Mouse (Mus musculus): ENCODE data around the gene Anapc13. TPM values are rescaled to one million over a fixed set of nuclear protein-coding genes. Genes with fewer than 3 reads are reported as not detected.

The Anapc13 gene
- polyA plus RNA-seq, 2 experiments, result 177 to 191 TPM

DNA sequence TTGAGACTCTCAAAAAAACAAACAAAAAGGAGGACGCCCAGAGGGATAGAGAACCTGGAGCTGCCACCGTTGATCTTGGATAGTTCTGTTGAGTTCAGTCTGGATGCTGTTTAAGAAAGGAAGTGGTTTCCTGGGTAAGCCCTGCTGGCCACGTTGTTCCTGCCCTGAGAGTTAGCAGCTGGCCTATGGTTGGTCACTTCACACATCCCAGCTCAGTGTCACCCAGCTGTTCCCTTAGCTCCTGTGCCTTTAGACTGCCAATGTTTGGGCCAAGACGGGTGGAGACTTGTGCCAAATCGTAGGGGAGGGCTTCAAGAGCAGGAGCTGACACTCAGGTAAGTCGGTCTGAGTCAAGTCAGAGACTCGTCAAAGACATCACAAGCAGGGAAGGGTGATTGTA, 3.0 kb downstream of the Anapc13 start:
- H3K36me3 ChIP-seq (ENCODE audit: control insufficient read depth, insufficient read depth, low read length), result peaks cover 9% of the 10 kb centered on the region
- 53% methylated on average over 7 of the region's 7 CpGs for WGBS
- no peak overlapping the region for H3K4me3 ChIP-seq (replicated peaks; ENCODE audit: low read length)
- H3K4me2 ChIP-seq (replicated peaks; ENCODE audit: low read depth, low read length, severe bottlenecking), result no peak overlapping the region
- H3K9ac ChIP-seq (ENCODE audit: low read depth, low read length, severe bottlenecking), result no peak overlapping the region
- no peaks in the 10 kb centered on the region for H3K9me3 ChIP-seq (ENCODE audit: control insufficient read depth, low read length)
- H3K27me3 ChIP-seq (ENCODE audit: control insufficient read depth, insufficient read depth, low read length), result no peaks in the 10 kb centered on the region
- no peak overlapping the region for H3K27ac ChIP-seq (replicated peaks; ENCODE audit: low read depth, low read length)
- ATAC-seq (ENCODE audit: low FRiP score, low read depth), result no peak
- no peak for DNase-seq (ENCODE audit: low spot score)
- peaks cover 14% of the 10 kb centered on the region for H3K4me1 ChIP-seq (ENCODE audit: control insufficient read depth, insufficient read depth, low read length)
- no peak for TF ChIP-seq POLR2A (IDR thresholded peaks at IDR 0.05; ENCODE audit: borderline replicate concordance, extremely low read depth, insufficient read depth, insufficient read length)

DNA sequence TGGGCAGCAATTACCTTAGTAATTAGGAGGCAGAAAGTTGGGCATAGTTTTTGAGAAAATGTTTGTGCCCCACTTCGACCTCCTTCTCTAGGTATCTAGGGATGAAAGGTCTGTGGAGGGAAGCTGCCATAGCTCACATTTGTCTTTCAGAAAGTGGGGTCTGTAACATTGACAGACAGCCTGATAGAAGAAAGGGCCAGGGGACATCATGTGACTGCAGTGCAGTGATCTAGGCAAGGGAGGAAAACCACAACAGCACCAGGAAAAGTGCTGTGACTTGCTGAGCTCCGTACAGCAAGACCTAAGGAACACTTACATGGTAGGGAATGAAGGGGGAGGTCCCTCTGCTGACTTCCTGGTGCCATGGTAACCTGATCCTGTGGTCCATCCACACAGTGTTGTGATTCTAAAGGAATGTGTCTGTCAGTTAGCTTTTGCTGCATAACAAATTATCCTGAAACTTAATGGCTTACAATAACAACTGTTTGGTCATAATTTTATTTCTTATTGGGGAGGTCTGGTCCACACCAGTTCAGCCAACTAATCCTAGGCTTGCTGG, 5.6 kb downstream of the Anapc13 start:
- Histone ChIP-seq H3K36me3 (ENCODE audit: control insufficient read depth, insufficient read depth, low read length) (peaks cover 12% of the 10 kb centered on the region), H3K27me3 (ENCODE audit: control insufficient read depth, insufficient read depth, low read length) (no peaks in the 10 kb centered on the region), H3K9me3 (ENCODE audit: control insufficient read depth, low read length) (no peaks in the 10 kb centered on the region), H3K4me3 (replicated peaks; ENCODE audit: low read length) (no peak overlapping the region), H3K4me1 (ENCODE audit: control insufficient read depth, insufficient read depth, low read length) (peaks cover 8% of the 10 kb centered on the region), H3K27ac (replicated peaks; ENCODE audit: low read depth, low read length) (no peak overlapping the region), H3K9ac (ENCODE audit: low read depth, low read length, severe bottlenecking) (no peak overlapping the region), H3K4me2 (replicated peaks; ENCODE audit: low read depth, low read length, severe bottlenecking) (no peak overlapping the region)
- DNase-seq (ENCODE audit: low spot score) (no peak), ATAC-seq (ENCODE audit: low FRiP score, low read depth) (peak; percentile 50; the same call in 1 of the 2 replicates)
- TF ChIP-seq POLR2A (IDR thresholded peaks at IDR 0.05; ENCODE audit: borderline replicate concordance, extremely low read depth, insufficient read depth, insufficient read length), result no peak
- 44% methylated on average over 2 of the region's 2 CpGs for WGBS

- H3K27me3 ChIP-seq (ENCODE audit: control insufficient read depth, insufficient read depth, low read length), result no peaks in the 10 kb centered on the region
- no peaks in the 10 kb centered on the region for H3K9me3 ChIP-seq (ENCODE audit: control insufficient read depth, low read length)
- H3K27ac ChIP-seq (replicated peaks; ENCODE audit: low read depth, low read length), result no peak overlapping the region
- peaks cover 11% of the 10 kb centered on the region for H3K4me1 ChIP-seq (ENCODE audit: control insufficient read depth, insufficient read depth, low read length)
- no peak overlapping the region for H3K4me2 ChIP-seq (replicated peaks; ENCODE audit: low read depth, low read length, severe bottlenecking)
- no peak for TF ChIP-seq POLR2A (IDR thresholded peaks at IDR 0.05; ENCODE audit: borderline replicate concordance, extremely low read depth, insufficient read depth, insufficient read length)
- ATAC-seq (ENCODE audit: low FRiP score, low read depth) (peak; percentile 62), DNase-seq (ENCODE audit: low spot score) (no peak)
- H3K9ac ChIP-seq (ENCODE audit: low read depth, low read length, severe bottlenecking), result no peak overlapping the region
- WGBS, result 83% methylated on average over 4 of the region's 4 CpGs
- no peak overlapping the region for H3K4me3 ChIP-seq (replicated peaks; ENCODE audit: low read length)
- H3K36me3 ChIP-seq (ENCODE audit: control insufficient read depth, insufficient read depth, low read length), result peaks cover 12% of the 10 kb centered on the region
Measured at GRCm38 (mm10) chr9:102632173-102632572, 6.1 kb downstream of the Anapc13 start.

DNA sequence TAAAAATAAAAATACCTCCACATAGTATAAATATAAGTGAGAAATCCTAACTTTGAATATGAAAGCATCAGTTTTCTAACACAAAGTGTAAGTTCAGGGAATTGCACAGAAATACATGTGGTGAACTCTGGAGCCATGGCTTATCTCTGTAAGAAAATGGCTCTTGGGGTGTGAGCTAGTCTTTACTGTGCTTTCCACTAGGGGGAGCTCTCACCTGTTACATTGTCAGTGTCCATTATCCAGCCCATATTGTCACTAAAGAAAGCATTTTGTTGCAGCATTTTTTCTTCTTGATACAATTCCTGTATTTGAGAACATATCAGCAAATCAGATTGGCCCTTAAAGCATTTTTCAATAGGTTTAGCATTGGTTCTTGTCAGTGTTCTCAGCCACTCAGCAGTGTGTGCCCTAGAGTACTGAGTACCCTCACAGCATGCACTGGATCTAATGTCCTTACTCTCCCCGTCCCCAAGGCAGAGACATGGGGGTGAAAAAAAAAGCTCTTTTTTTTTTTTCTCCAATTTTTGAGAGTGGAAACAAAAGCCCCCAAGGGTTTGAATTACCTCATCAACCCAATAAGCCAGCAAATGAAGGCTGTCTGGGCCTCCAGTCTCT, 6.9 kb downstream of the Anapc13 start:
- Histone ChIP-seq H3K4me2 (replicated peaks; ENCODE audit: low read depth, low read length, severe bottlenecking) (no peak overlapping the region), H3K27me3 (ENCODE audit: control insufficient read depth, insufficient read depth, low read length) (no peaks in the 10 kb centered on the region), H3K4me3 (replicated peaks; ENCODE audit: low read length) (no peak overlapping the region), H3K36me3 (ENCODE audit: control insufficient read depth, insufficient read depth, low read length) (peaks cover 12% of the 10 kb centered on the region), H3K27ac (replicated peaks; ENCODE audit: low read depth, low read length) (no peak overlapping the region; the same call in 1 of the 2 replicates), H3K9ac (ENCODE audit: low read depth, low read length, severe bottlenecking) (no peak overlapping the region), H3K9me3 (ENCODE audit: control insufficient read depth, low read length) (no peaks in the 10 kb centered on the region), H3K4me1 (ENCODE audit: control insufficient read depth, insufficient read depth, low read length) (peaks cover 10% of the 10 kb centered on the region)
- peak; percentile 87 for DNase-seq (ENCODE audit: low spot score)
- peak; percentile 43; the same call in 1 of the 2 replicates for ATAC-seq (ENCODE audit: low FRiP score, low read depth)
- WGBS, result 57% methylated on average over 1 of the region's 1 CpGs
- no peak for TF ChIP-seq POLR2A (IDR thresholded peaks at IDR 0.05; ENCODE audit: borderline replicate concordance, extremely low read depth, insufficient read depth, insufficient read length)

- Histone ChIP-seq H3K9ac (ENCODE audit: low read depth, low read length, severe bottlenecking) (no peak overlapping the region), H3K4me1 (ENCODE audit: control insufficient read depth, insufficient read depth, low read length) (peaks cover 19% of the 10 kb centered on the region), H3K4me3 (replicated peaks; ENCODE audit: low read length) (no peak overlapping the region), H3K4me2 (replicated peaks; ENCODE audit: low read depth, low read length, severe bottlenecking) (no peak overlapping the region), H3K27me3 (ENCODE audit: control insufficient read depth, insufficient read depth, low read length) (no peaks in the 10 kb centered on the region), H3K9me3 (ENCODE audit: control insufficient read depth, low read length) (no peaks in the 10 kb centered on the region), H3K36me3 (ENCODE audit: control insufficient read depth, insufficient read depth, low read length) (peaks cover 12% of the 10 kb centered on the region), H3K27ac (replicated peaks; ENCODE audit: low read depth, low read length) (no peak overlapping the region)
- no peak for ATAC-seq (ENCODE audit: low FRiP score, low read depth)
- no peak for DNase-seq (ENCODE audit: low spot score)
- WGBS, result 74% methylated on average over 8 of the region's 8 CpGs
- no peak for TF ChIP-seq POLR2A (IDR thresholded peaks at IDR 0.05; ENCODE audit: borderline replicate concordance, extremely low read depth, insufficient read depth, insufficient read length)
Measured at GRCm38 (mm10) chr9:102634453-102634852, 8.4 kb downstream of the Anapc13 start.

Measured in limb, embryonic 14.5 days (tissue).